Mouse (Mus musculus): ENCODE results near the gene Rpl18a. TPM values are rescaled to one million over a fixed set of nuclear protein-coding genes. Genes with fewer than 3 reads are reported as not detected.

The Rpl18a gene
- polyA plus RNA-seq, 1 experiment from 2014 or later = 2,572 TPM

DNA sequence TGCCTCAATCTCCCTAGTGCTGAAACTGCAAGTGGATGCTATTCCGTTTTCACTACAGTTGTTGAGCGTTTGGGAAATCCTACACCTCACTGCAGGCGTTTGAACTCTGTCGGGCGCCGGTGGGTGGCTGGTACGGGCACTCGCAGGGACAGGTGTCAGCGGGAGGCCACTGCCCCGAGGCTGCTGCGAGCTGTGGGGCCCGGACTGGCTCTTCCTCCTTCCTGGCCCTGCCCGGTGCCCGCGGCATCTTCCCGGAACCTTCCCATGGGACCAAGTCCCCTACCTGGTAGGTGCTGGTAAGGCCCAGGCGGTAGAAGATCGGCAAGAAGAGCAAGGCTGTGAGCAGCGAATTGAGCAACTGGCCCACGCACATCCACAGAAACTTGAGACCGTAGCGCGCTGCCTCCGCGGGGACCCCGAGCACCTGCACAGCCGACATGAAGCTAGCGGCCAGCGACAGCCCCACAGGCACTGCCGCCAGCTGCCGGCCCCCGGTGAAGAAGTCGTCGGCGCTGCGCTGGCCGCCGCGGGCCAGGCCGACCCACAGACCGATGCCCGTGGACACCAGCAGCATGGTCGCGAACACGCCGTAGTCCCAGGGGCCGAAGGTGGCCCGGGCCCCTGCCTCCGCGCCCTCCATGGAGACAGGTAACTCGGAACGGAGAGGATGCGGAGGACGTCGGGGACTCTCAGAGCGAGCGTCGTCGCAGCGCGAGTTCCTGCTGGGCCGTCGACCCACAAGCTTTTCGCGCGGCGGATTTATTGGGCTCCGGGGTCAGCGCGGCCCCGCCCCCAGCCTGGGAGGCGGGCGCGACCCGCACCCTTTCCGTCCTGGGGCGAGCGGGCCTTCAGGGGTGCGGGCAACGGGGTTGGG is 5.0 kb downstream of the Rpl18a start, which contains the start of gene Slc5a5:
Gene Slc5a5 (minus strand): TSS at position 736 of the 874 bp plus-strand sequence.
- H3K9me3 ChIP-seq = no peaks in the 10 kb centered on the region
- H3K27me3 ChIP-seq = peaks cover 71% of the 10 kb centered on the region
- H3K27ac ChIP-seq (replicated peaks) = no peak within 1 kb of the TSS
- peaks cover 27% of the 10 kb centered on the region for H3K4me1 ChIP-seq (replicated peaks)
- H3K4me3 ChIP-seq = peak within 1 kb of the TSS; percentile 26
- H3K4me2 ChIP-seq = peak within 1 kb of the TSS; percentile 49
- no peak for ATAC-seq (ENCODE audit: low read depth)
- H3K36me3 ChIP-seq = peaks cover 35% of the 10 kb centered on the region
- WGBS = 2% methylated on average over 80 of the region's 80 CpGs
- peak within 1 kb of the TSS; percentile 56 for H3K9ac ChIP-seq

DNA sequence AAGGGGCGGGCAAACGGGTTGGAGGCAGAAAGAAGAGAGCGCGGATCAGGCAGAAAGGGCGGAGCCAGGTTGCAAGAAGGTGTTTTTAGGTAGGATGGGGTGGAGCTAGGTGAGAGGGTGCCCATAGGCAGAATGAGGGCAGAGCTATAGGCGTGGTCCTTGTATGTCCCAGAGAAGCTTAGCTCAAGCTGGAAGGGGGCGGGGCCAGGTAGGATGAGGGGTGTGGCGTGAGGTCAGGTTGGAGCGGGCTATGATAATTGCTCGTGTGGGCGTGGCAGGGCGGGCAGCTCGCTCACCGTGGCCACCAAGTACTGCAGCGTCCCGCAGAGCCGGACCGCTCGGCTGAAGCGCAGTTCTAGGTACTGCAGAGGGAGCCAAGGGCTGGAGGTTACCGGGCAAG is 5.9 kb downstream of the Rpl18a start:
- Histone ChIP-seq H3K4me1 (replicated peaks) (peaks cover 24% of the 10 kb centered on the region), H3K4me3 (no peak overlapping the region), H3K4me2 (no peak overlapping the region), H3K36me3 (peaks cover 35% of the 10 kb centered on the region), H3K9ac (no peak overlapping the region), H3K9me3 (no peaks in the 10 kb centered on the region), H3K27ac (replicated peaks) (no peak overlapping the region), H3K27me3 (peaks cover 73% of the 10 kb centered on the region)
- no peak for ATAC-seq (ENCODE audit: low read depth)
- 8% methylated on average over 21 of the region's 21 CpGs for WGBS

DNA sequence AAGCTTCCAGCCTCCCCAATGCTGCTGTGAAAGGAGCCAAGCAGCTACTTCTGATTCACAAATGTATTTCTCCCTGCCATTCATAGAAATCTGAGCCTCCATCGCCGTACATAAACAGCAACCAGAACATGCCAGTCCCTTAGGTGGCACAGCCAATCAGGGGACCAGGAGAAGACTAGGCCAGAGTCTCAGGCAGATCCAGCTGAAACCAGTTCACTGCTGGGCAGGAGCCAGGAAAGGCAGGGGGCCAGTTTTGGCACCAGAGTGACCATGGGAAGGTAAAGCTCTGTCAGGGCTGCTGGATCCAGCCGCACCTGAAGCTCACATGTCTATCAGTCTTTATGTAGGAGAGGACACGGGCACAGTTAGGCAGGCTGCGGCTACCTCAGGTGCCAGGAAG is 6.6 kb downstream of the Rpl18a start:
- ATAC-seq (ENCODE audit: low read depth) = no peak
- Histone ChIP-seq H3K27me3 (peaks cover 80% of the 10 kb centered on the region), H3K4me3 (no peak overlapping the region), H3K36me3 (peaks cover 34% of the 10 kb centered on the region), H3K4me2 (no peak overlapping the region), H3K27ac (replicated peaks) (no peak overlapping the region), H3K9ac (no peak overlapping the region), H3K9me3 (no peaks in the 10 kb centered on the region), H3K4me1 (replicated peaks) (peaks cover 17% of the 10 kb centered on the region)
- 89% methylated on average over 5 of the region's 5 CpGs for WGBS

DNA sequence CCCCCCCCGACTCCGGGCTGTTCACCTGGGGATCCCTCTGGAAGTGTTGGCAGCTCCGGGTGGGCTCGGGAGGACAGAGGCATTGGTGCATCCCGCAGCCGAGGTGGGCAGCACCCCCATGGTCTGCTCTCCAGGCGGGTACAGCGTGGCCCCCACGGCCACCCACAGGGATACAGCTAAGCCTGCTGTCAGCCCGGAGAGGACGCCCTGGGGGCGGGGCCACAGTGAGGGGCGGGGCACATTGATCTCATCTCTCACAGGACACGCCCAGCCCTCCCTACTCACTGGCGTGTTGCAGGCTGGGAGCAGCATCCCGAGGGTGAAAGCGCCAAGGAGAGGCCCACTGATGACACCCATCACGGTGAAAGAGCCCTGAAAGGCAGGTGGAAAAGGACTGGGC is 9.5 kb downstream of the Rpl18a start:
- 3% methylated on average over 16 of the region's 18 CpGs for WGBS
- Histone ChIP-seq H3K27ac (replicated peaks) (no peak overlapping the region), H3K9ac (no peak overlapping the region), H3K4me1 (replicated peaks) (peaks cover 12% of the 10 kb centered on the region), H3K4me3 (peak overlapping the region; percentile 17), H3K9me3 (no peaks in the 10 kb centered on the region), H3K4me2 (peak overlapping the region; percentile 33), H3K36me3 (peaks cover 5% of the 10 kb centered on the region; the same call in 1 of the 2 replicates), H3K27me3 (peaks cover 55% of the 10 kb centered on the region)
- no peak for ATAC-seq (ENCODE audit: low read depth)

DNA sequence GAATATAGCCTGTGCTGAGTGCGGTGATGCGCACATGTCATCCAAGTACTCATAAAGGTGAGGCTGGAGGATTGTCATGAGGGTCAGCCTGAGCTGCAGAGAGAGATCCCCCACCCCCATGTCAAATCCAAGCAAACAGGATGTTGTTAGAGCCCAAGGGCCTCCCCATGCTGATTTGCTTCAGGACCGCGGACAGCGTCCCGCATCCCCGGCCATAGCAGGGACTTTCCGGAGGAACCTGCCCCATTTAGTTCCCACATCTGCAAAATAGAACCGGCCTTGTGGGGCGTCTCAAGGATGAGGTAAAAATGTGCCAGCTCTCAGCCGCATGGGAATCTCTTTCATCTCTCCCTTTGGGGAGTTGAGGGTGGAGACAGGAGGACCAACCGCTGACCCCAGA is 11.6 kb downstream of the Rpl18a start:
- WGBS = 16% methylated on average over 12 of the region's 12 CpGs
- peaks cover 36% of the 10 kb centered on the region for H3K27me3 ChIP-seq
- 0 out of 2 replicates have a peak, but pooled peaks cover 3% of the 10 kb centered on the region for H3K4me1 ChIP-seq (replicated peaks)

DNA sequence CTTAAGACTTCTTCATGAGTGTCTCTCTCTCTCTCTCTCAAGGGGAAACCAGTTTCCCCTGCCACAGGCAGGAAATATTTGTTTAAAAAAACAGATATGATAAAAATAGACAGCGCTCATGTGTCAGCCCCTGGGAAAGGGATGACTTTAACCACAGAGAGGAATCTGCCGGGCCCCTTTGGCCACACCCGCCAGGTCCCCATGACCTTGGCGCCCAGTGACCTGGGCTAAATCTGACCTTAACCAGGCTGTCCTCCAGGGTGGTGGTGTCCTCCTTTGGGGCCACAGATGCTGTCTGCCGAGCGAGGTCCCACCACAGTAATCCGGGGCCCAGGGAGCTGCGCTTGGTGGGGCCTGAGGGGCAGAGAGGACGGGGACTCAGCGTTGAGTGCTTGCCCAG is 12.5 kb downstream of the Rpl18a start:
- H3K27me3 ChIP-seq = peaks cover 28% of the 10 kb centered on the region
- H3K9ac ChIP-seq = no peak overlapping the region
- peaks cover 10% of the 10 kb centered on the region for H3K4me1 ChIP-seq (replicated peaks)
- no peak for ATAC-seq (ENCODE audit: low read depth)
- H3K9me3 ChIP-seq = no peaks in the 10 kb centered on the region
- H3K4me3 ChIP-seq = no peak overlapping the region
- no peak overlapping the region for H3K4me2 ChIP-seq
- WGBS = 89% methylated on average over 10 of the region's 10 CpGs
- no peaks in the 10 kb centered on the region for H3K36me3 ChIP-seq
- no peak overlapping the region for H3K27ac ChIP-seq (replicated peaks)

More for the DNA sequence above, 11.6 kb downstream of the Rpl18a start:
- no peak for ATAC-seq (ENCODE audit: low read depth)
- peaks cover under 1% of the 10 kb centered on the region; the same call in 1 of the 2 replicates for H3K36me3 ChIP-seq
- H3K27ac ChIP-seq (replicated peaks) = no peak overlapping the region
- no peak overlapping the region for H3K4me2 ChIP-seq
- H3K9ac ChIP-seq = no peak overlapping the region
- H3K4me3 ChIP-seq = no peak overlapping the region
- H3K9me3 ChIP-seq = no peaks in the 10 kb centered on the region

DNA sequence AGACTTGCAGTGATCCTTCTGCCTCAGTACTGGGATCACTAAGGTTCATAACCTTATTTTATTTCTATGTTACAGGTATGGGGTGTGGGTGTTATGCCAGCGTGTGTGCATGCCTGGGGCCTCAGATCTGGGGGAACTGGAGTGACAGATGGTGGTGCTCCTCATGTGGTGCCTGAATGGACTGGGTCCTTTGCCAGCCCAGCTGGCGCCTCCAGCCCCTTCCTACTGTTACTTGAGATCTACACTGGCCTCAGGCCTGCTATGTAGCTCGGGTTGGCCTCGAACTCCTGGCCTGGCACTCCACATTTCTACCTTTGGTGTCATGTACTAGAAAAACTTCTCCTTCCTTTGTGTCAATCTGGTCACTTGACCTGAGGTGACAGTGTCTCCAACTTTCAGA is 13.0 kb downstream of the Rpl18a start:
- no peak overlapping the region for H3K27ac ChIP-seq (replicated peaks)
- H3K4me3 ChIP-seq = no peak overlapping the region
- H3K9ac ChIP-seq = no peak overlapping the region
- no peaks in the 10 kb centered on the region for H3K9me3 ChIP-seq
- H3K4me2 ChIP-seq = no peak overlapping the region
- ATAC-seq (ENCODE audit: low read depth) = no peak
- WGBS = 87% methylated on average over 4 of the region's 4 CpGs
- H3K36me3 ChIP-seq = no peaks in the 10 kb centered on the region
- H3K27me3 ChIP-seq = peaks cover 23% of the 10 kb centered on the region
- peaks cover 14% of the 10 kb centered on the region for H3K4me1 ChIP-seq (replicated peaks)

DNA sequence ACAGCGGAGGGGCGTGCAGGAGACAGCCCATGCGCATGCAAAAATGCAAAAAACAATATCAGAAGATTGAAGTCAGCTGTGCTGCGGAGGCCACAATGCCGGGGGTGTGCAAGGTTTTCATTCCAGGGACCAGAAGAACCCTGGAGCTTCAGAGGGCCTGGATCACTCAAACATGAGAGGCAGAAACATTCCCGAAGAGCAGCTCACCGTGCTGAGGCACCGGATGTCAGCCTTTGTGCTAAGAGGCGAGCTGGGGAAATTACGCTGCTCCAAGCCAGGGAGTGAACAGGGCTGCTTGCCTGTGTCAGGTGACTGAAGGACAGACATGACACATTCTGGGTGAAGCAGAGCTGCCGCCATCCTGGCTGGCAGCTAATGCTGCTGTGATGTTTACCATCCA is 16.7 kb downstream of the Rpl18a start:
- Histone ChIP-seq H3K36me3 (no peaks in the 10 kb centered on the region), H3K9ac (no peak overlapping the region; the same call in 1 of the 2 replicates), H3K27me3 (0 out of 2 replicates have a peak, but pooled peaks cover 2% of the 10 kb centered on the region), H3K9me3 (no peaks in the 10 kb centered on the region), H3K4me3 (no peak overlapping the region), H3K4me1 (replicated peaks) (peaks cover 10% of the 10 kb centered on the region), H3K27ac (replicated peaks) (no peak overlapping the region), H3K4me2 (no peak overlapping the region)
- 35% methylated on average over 11 of the region's 11 CpGs for WGBS
- ATAC-seq (ENCODE audit: low read depth) = no peak

DNA sequence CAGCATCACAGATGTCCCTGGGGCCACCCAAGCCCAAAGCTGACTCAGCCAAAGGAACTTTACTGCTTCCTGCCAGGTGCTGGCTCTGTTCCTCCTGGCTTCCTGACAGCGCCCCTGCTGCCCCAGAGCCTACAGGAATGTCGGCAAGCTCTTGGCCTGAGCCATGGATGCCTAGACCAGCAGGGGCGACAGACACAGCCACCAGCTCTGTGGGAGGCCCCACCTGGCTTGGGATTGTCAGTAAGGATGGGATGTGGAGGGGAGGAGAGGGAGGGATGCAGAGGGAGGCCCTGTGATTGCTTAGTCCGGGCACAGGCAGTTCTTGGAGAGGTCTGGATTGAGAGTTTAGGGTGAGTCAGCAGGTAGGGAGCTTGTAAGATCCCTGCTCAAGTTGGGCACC is 17.1 kb downstream of the Rpl18a start:
- Histone ChIP-seq H3K9ac (peak overlapping the region; percentile 41; the same call in 1 of the 2 replicates), H3K27me3 (0 out of 2 replicates have a peak, but pooled peaks cover 2% of the 10 kb centered on the region), H3K4me1 (replicated peaks) (peaks cover 10% of the 10 kb centered on the region), H3K4me2 (no peak overlapping the region), H3K27ac (replicated peaks) (no peak overlapping the region), H3K4me3 (no peak overlapping the region), H3K36me3 (no peaks in the 10 kb centered on the region), H3K9me3 (no peaks in the 10 kb centered on the region)
- ATAC-seq (ENCODE audit: low read depth) = peak; percentile 33; the same call in 1 of the 2 replicates
- WGBS = 14% methylated on average over 4 of the region's 4 CpGs

DNA sequence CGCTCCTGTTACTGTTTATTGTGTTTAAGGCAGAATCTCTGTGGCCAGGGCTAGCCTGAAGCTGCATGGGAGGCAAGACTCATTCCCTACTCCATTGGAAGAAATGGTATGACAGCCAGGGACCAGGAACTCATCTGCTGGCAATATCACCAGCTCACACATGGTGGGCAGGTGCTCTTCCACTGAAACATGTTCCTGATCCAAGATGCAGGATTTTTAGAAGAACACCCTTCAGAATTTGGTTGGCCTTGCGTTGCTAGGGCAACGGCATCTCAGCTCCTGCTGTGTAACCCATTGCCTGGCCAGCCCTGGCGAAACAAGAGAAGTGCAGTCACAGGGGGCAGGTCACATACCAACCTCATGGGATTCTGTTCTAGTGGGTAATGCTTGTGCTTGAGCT is 17.7 kb downstream of the Rpl18a start:
- Histone ChIP-seq H3K36me3 (no peaks in the 10 kb centered on the region), H3K27ac (replicated peaks) (no peak overlapping the region), H3K4me2 (no peak overlapping the region), H3K9me3 (no peaks in the 10 kb centered on the region), H3K4me1 (replicated peaks) (peaks cover 10% of the 10 kb centered on the region), H3K27me3 (0 out of 2 replicates have a peak, but pooled peaks cover 2% of the 10 kb centered on the region), H3K9ac (no peak overlapping the region), H3K4me3 (no peak overlapping the region)
- no peak for ATAC-seq (ENCODE audit: low read depth)
- 53% methylated on average over 4 of the region's 4 CpGs for WGBS

DNA sequence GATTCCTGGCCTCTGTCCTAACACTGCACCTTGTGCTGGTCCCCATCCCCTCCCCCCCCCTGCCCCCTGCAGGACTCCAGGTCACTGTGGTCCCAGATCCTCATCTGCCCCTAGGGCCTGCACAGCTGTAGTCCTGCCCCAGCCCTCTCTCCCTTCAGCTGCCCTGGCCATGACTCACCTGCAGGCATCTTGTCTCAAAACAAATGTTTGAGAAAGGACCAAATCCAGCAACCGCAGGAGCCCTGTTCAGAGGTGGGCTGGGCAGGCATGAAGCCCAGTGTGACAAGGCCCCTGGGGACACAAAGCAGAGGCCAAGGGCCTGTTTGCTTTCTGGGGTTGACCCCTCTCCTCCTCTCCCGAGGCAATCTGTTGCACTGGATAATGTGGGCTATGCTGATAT is 19.0 kb downstream of the Rpl18a start:
- Histone ChIP-seq H3K9ac (no peak overlapping the region), H3K4me1 (replicated peaks) (peaks cover 10% of the 10 kb centered on the region), H3K4me3 (no peak overlapping the region), H3K36me3 (no peaks in the 10 kb centered on the region), H3K4me2 (no peak overlapping the region), H3K9me3 (no peaks in the 10 kb centered on the region), H3K27me3 (0 out of 2 replicates have a peak, but pooled peaks cover 2% of the 10 kb centered on the region), H3K27ac (replicated peaks) (no peak overlapping the region)
- no peak for ATAC-seq (ENCODE audit: low read depth)
- 63% methylated on average over 2 of the region's 2 CpGs for WGBS

DNA sequence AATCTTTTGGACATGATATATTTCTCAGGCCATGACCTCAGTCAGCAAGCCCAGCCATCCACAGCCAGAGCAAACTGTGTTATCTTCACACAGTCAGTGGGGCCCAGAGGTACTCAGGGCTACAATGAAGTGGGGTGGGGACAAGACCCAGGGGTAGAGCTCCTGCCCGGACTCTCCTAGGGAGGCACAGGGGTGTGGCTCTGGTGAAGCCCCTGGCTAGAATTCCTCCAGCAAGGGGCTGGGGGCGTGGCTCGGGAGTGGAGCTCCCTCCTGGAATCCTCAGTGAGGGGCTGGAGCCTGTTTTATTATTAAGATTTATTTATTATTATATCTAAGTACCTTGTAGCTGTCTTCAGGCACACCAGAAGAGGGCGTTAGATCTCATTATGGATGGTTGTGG is 20.8 kb downstream of the Rpl18a start:
- Histone ChIP-seq H3K36me3 (no peaks in the 10 kb centered on the region), H3K4me1 (replicated peaks) (peaks cover 23% of the 10 kb centered on the region), H3K4me3 (no peak overlapping the region), H3K27ac (replicated peaks) (no peak overlapping the region), H3K27me3 (0 out of 2 replicates have a peak, but pooled peaks cover 2% of the 10 kb centered on the region), H3K4me2 (no peak overlapping the region), H3K9ac (no peak overlapping the region), H3K9me3 (no peaks in the 10 kb centered on the region)
- 56% methylated on average over 4 of the region's 4 CpGs for WGBS
- ATAC-seq (ENCODE audit: low read depth) = no peak
